Mouse (Mus musculus) C2C12 (cell line): ENCODE measurements around the gene Tcn2. TPM values are rescaled to one million over a fixed set of nuclear protein-coding genes. Genes with fewer than 3 reads are reported as not detected.

Experiments
- H3K27me3 ChIP-seq: one replicate; pipeline ENCODE4 v1.6.1; 2011; ENCODE audit not compliant: control insufficient read depth, insufficient read depth, insufficient read length
- H3K36me3 ChIP-seq: one replicate; pipeline ENCODE4 v1.6.1; 2011; ENCODE audit not compliant: control insufficient read depth, insufficient read depth
- H3K4me3 ChIP-seq: one replicate; pipeline ENCODE4 v1.5.1; 2011; ENCODE audit warnings: mild to moderate bottlenecking, control low read depth; ENCODE audit not compliant: poor library complexity, insufficient read depth, severe bottlenecking
- H3K79me2 ChIP-seq: one replicate; pipeline ENCODE4 v1.6.1; 2011; ENCODE audit not compliant: control insufficient read depth, insufficient read depth
- H3K79me3 ChIP-seq: one replicate; pipeline ENCODE4 v1.6.1; 2011; ENCODE audit warnings: low read depth, control low read depth
- H3ac ChIP-seq: one replicate; pipeline ENCODE3; 2011; ENCODE audit warnings: low read depth; ENCODE audit not compliant: control insufficient read depth, insufficient read length
- CEBPB ChIP-seq: IDR thresholded peaks from one replicate; pipeline ENCODE4 v1.6.1; 2011; ENCODE audit warnings: low read depth, mild to moderate bottlenecking, control low read depth, moderate library complexity
- CTCF ChIP-seq: IDR thresholded peaks from one replicate; pipeline ENCODE4 v1.5.1; 2011; ENCODE audit not compliant: control insufficient read depth, insufficient read depth, insufficient read length
- FOSL1 ChIP-seq: IDR thresholded peaks from one replicate; pipeline ENCODE4 v1.8.0; 2011; ENCODE audit warnings: mild to moderate bottlenecking, low read length; ENCODE audit not compliant: poor library complexity, insufficient read depth, severe bottlenecking
- MAX ChIP-seq: IDR thresholded peaks from one replicate; pipeline ENCODE4 v1.6.1; 2011; ENCODE audit warnings: mild to moderate bottlenecking, control low read depth
- MYOD1 ChIP-seq: IDR thresholded peaks from one replicate; pipeline ENCODE4 v1.6.1; 2011; ENCODE audit warnings: low read depth; ENCODE audit not compliant: control insufficient read depth, insufficient read length
- MYOG ChIP-seq: IDR thresholded peaks from one replicate; pipeline ENCODE4 v1.6.1; 2011; ENCODE audit not compliant: control insufficient read depth, insufficient read length; ENCODE audit errors: extremely low read depth
- USF1 ChIP-seq: IDR thresholded peaks from one replicate; pipeline ENCODE4 v1.6.1; 2011; ENCODE audit warnings: low read depth, mild to moderate bottlenecking, control low read depth, moderate library complexity
- polyA plus RNA-seq: library from polyadenylated mRNA; unstranded; fragments of >200 nt; fragmentation: generic; extraction: Trizol; gene quantifications from one replicate; pipeline ENCODE4 v1.2.1, GENCODE M21; 2012; ENCODE audit warnings: missing spikeins

Tcn2 gene
- polyA plus RNA-seq, 1 experiment, result 3.4 TPM

GRCm38 (mm10) chr11:3895933-3896332, 36.0 kb downstream of the Tcn2 start:
- peaks cover 41% of the 10 kb centered on the region for H3K36me3 ChIP-seq
- H3K79me3 ChIP-seq, result peaks cover 28% of the 10 kb centered on the region
- TF ChIP-seq MAX (no peak), CTCF (no peak), FOSL1 (no peak), USF1 (no peak), MYOD1 (no peak), CEBPB (no peak), MYOG (no peak)
- H3K27me3 ChIP-seq, result no peaks in the 10 kb centered on the region
- no peak overlapping the region for H3ac ChIP-seq
- no peak overlapping the region for H3K4me3 ChIP-seq
- peaks cover 54% of the 10 kb centered on the region for H3K79me2 ChIP-seq

- peaks cover 38% of the 10 kb centered on the region for H3K36me3 ChIP-seq
- H3K4me3 ChIP-seq, result peak overlapping the region; percentile 62
- no peaks in the 10 kb centered on the region for H3K27me3 ChIP-seq
- TF ChIP-seq CTCF (no peak), MYOD1 (no peak), USF1 (no peak), FOSL1 (no peak), MYOG (no peak), CEBPB (no peak), MAX (no peak)
- H3K79me3 ChIP-seq, result peaks cover 28% of the 10 kb centered on the region
- peaks cover 49% of the 10 kb centered on the region for H3K79me2 ChIP-seq
- H3ac ChIP-seq, result peak overlapping the region; percentile 46
Observed at GRCm38 (mm10) chr11:3895458-3895857, 36.5 kb downstream of the Tcn2 start.

GRCm38 (mm10) chr11:3894406-3895281, 37.3 kb downstream of the Tcn2 start, which contains the start of the genes 4921536K21Rik and Dusp18:
Gene 4921536K21Rik (minus strand): TSS chr11:3895098.
Gene Dusp18 (plus strand): TSS chr11:3895240.
- Histone ChIP-seq H3K4me3 (peak within 1 kb of the TSS; percentile 62), H3K79me3 (peaks cover 28% of the 10 kb centered on the region), H3K36me3 (peaks cover 31% of the 10 kb centered on the region), H3K79me2 (peaks cover 42% of the 10 kb centered on the region), H3K27me3 (no peaks in the 10 kb centered on the region), H3ac (peak within 1 kb of the TSS; percentile 46)
- TF ChIP-seq USF1, result peak; percentile 71
- TF ChIP-seq CTCF, result no peak
- TF ChIP-seq MAX, result peak; percentile 85
- no peak for TF ChIP-seq FOSL1
- TF ChIP-seq CEBPB, result peak; percentile 31

GRCm38 (mm10) chr11:3893970-3894369, 38.0 kb downstream of the Tcn2 start:
- no peak for TF ChIP-seq CTCF
- no peak for TF ChIP-seq CEBPB
- no peak for TF ChIP-seq MAX
- TF ChIP-seq MYOD1, result no peak
- no peak for TF ChIP-seq MYOG
- no peak for TF ChIP-seq FOSL1
- no peak for TF ChIP-seq USF1
- H3K36me3 ChIP-seq, result peaks cover 26% of the 10 kb centered on the region
- H3K79me2 ChIP-seq, result peaks cover 35% of the 10 kb centered on the region
- H3K27me3 ChIP-seq, result no peaks in the 10 kb centered on the region
- H3K79me3 ChIP-seq, result peaks cover 28% of the 10 kb centered on the region
- H3K4me3 ChIP-seq, result no peak overlapping the region
- H3ac ChIP-seq, result no peak overlapping the region

GRCm38 (mm10) chr11:3887331-3887730, 44.6 kb downstream of the Tcn2 start:
- Histone ChIP-seq H3K79me3 (no peaks in the 10 kb centered on the region), H3K27me3 (no peaks in the 10 kb centered on the region), H3ac (no peak overlapping the region), H3K79me2 (no peaks in the 10 kb centered on the region), H3K36me3 (no peaks in the 10 kb centered on the region), H3K4me3 (no peak overlapping the region)
- TF ChIP-seq CEBPB, result no peak
- TF ChIP-seq MYOG, result no peak
- no peak for TF ChIP-seq FOSL1
- TF ChIP-seq MYOD1, result no peak
- no peak for TF ChIP-seq USF1
- TF ChIP-seq CTCF, result no peak
- TF ChIP-seq MAX, result no peak
